ENCODE assay signal across 28 mouse cellular contexts in the genomic region with DNA sequence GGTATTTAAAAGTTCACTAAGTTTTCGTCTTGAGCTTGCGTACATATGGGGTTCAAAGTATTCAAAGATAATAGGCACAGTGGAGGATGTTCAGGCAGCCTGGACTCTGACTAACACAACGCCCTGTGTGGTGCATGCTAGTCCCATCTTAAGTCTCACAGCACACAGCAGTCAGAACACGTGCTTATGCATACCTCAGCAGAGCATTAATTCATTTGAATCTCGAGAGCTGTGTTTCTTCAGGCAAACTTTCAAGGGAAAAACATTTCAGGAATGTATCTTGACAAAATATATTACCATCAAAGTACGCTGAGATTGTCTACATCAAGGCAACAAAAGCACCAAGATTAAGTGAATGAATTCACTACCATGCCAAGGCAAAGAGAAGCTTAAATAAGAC. TPM values are rescaled to one million over a fixed set of nuclear protein-coding genes. Genes with fewer than 3 reads are reported as not detected.
DNase-seq lines count a peak whose midpoint lies in the region; ATAC-seq and TF ChIP-seq lines count a peak whose summit lies in the region.
"Had no signal": no experiment of that assay in that cellular context is flagged by ENCODE, and none has a peak within 500 bp of the region (broad histone marks: within the 10 kb centered on the region; RNA-seq: fewer than 3 reads in every experiment).

No protein-coding gene starts in this region.

- H3K4me1 ChIP-seq in kidney, postnatal 0 days (replicated peaks; ENCODE audit: insufficient read depth, low read length), result no peaks in the 10 kb centered on the region
- H3K4me1 ChIP-seq in limb, embryonic 10.5 days, result no peaks in the 10 kb centered on the region
- H3K4me1 ChIP-seq: embryonic facial prominence, embryonic 13.5 days; heart, embryonic 12.5 days; heart, embryonic 15.5 days had no signal

- WGBS in kidney, postnatal 0 days, result 70% methylated on average over 6 of the region's 6 CpGs
- 88% methylated on average over 6 of the region's 6 CpGs for WGBS in limb, embryonic 10.5 days

- peak; percentile 51 for DNase-seq in heart, adult 11 months
- DNase-seq in heart, postnatal 36 days, result no peak
- peak; percentile 57 for DNase-seq in kidney, postnatal 0 days (ENCODE audit: low spot score)
- no peak for DNase-seq in kidney, adult 9 months
- DNase-seq in Muller cell, postnatal 12 days (ENCODE audit: inconsistent ontology term), result peak; percentile 77
- DNase-seq in limb, embryonic 10.5 days (ENCODE audit: low spot score), result no peak
- DNase-seq: adrenal gland, adult 2 months; adrenal gland, postnatal 14 days; B cell, adult 2 months; cerebellum, adult 11 months; cerebellum, adult 2 months; cerebellum, adult 9-11 months; cerebellum, postnatal 25 days; forebrain, postnatal 0 days; gastrocnemius, adult 2 months; gastrocnemius, postnatal 14 days; heart, adult 18-20 months; heart, postnatal 10 days; heart, postnatal 4 days had no signal

- no peak overlapping the region for H3K4me3 ChIP-seq in kidney, postnatal 0 days (replicated peaks; ENCODE audit: low read depth, low read length)
- no peak overlapping the region for H3K4me3 ChIP-seq in limb, embryonic 10.5 days
- H3K4me3 ChIP-seq: embryonic facial prominence, embryonic 13.5 days; gastrocnemius, adult 2 months; heart, embryonic 12.5 days; heart, embryonic 15.5 days had no signal

- intact Hi-C loops in heart, postnatal 36 days (cut with DNase I), result no loop called here

- no peak overlapping the region for H3K4me2 ChIP-seq in kidney, postnatal 0 days (ENCODE audit: low read length)
- H3K4me2 ChIP-seq: embryonic facial prominence, embryonic 13.5 days; heart, embryonic 12.5 days; heart, embryonic 15.5 days; hindbrain, embryonic 14.5 days had no signal

- no peaks in the 10 kb centered on the region for H3K36me3 ChIP-seq in kidney, postnatal 0 days (ENCODE audit: insufficient read depth, low read length)
- H3K36me3 ChIP-seq in limb, embryonic 10.5 days, result peaks cover 14% of the 10 kb centered on the region
- H3K36me3 ChIP-seq: G1E had no signal

- H3K9me3 ChIP-seq in kidney, postnatal 0 days (replicated peaks; ENCODE audit: low read length), result no peaks in the 10 kb centered on the region
- H3K9me3 ChIP-seq in limb, embryonic 10.5 days (replicated peaks), result no peaks in the 10 kb centered on the region
- H3K9me3 ChIP-seq: embryonic facial prominence, embryonic 13.5 days; heart, embryonic 12.5 days; heart, embryonic 15.5 days had no signal

- ATAC-seq in kidney, postnatal 0 days (replicated peaks; ENCODE audit: low FRiP score, low read depth), result no peak
- ATAC-seq: forebrain, embryonic 14.5 days; forebrain, postnatal 0 days; hindbrain, postnatal 0 days; inflammation-experienced regulatory T-cells, adult 6 months had no signal

- no peaks in the 10 kb centered on the region for H3K27me3 ChIP-seq in kidney, postnatal 0 days (ENCODE audit: insufficient read depth, low read length)
- no peaks in the 10 kb centered on the region for H3K27me3 ChIP-seq in limb, embryonic 10.5 days (ENCODE audit: low read depth, poor library complexity, severe bottlenecking)
- H3K27me3 ChIP-seq: CH12.LX; embryonic facial prominence, embryonic 13.5 days; heart, embryonic 12.5 days; heart, embryonic 15.5 days had no signal

- no peak overlapping the region for H3K27ac ChIP-seq in kidney, postnatal 0 days
- no peak overlapping the region for H3K27ac ChIP-seq in limb, embryonic 10.5 days
- H3K27ac ChIP-seq: embryonic facial prominence, embryonic 13.5 days; gastrocnemius, adult 2 months; heart, embryonic 15.5 days; hindbrain, embryonic 14.5 days; hindbrain, postnatal 0 days had no signal

- TF ChIP-seq CTCF in kidney, postnatal 0 days (IDR thresholded peaks at IDR 0.05; ENCODE audit: low read depth), result no peak

- H3K9ac ChIP-seq in kidney, postnatal 0 days (ENCODE audit: low read depth, low read length), result no peak overlapping the region
- H3K9ac ChIP-seq: embryonic facial prominence, embryonic 13.5 days; forebrain, postnatal 0 days; heart, embryonic 12.5 days; heart, embryonic 15.5 days; hindbrain, embryonic 14.5 days had no signal

RNA-seq across cellular contexts. Expression of gene Mpdz, which starts 45.7 kb away (rescaled TPM):
- total RNA-seq in heart, postnatal 36 days (2021), result 10 to 100 TPM; 53.2 to 55.5 TPM
- polyA plus RNA-seq in kidney, postnatal 0 days (2015; fragmentation: Nextera tagmentation; extraction: Ambion mirVana), result 16.1 and 16.3 TPM in 2 replicates
- 37.3 and 44.5 TPM in 2 replicates for polyA plus RNA-seq in limb, embryonic 10.5 days (2016; fragmentation: Nextera tagmentation; extraction: Ambion mirVana)
- total RNA-seq: CH12.LX had no signal
- polyA plus RNA-seq: G1E had no signal

Comparison
In these comparisons a context has a peak if more than half of its experiments do, and no peak if none do; other contexts are left out.
1. DNase-seq: peak in heart, adult 11 months (single experiment), kidney, postnatal 0 days (single experiment) and Muller cell, postnatal 12 days (single experiment); none in heart, postnatal 36 days (0 of 2), kidney, adult 9 months (single experiment) and limb, embryonic 10.5 days (single experiment).